Mouse (Mus musculus) forebrain, embryonic 11.5 days (tissue): Measurements from ENCODE around the gene Edf1. TPM values are rescaled to one million over a fixed set of nuclear protein-coding genes. Genes with fewer than 3 reads are reported as not detected.

ENCODE experiments used
- ATAC-seq: fragments of 200-750 bp; cut with Nextera tagmentation; replicated peaks from 2 replicates; pipeline ENCODE4 v1.8.0; 2017; ENCODE audit warnings: moderate TSS enrichment; ENCODE audit not compliant: low FRiP score
- DNase-seq: peaks from one replicate; pipeline ENCODE4 v3.0.0-alpha.2; 2017; ENCODE audit warnings: low spot score
- H3K27ac ChIP-seq: fragments of 300-500 bp; sonication (generic); 2 replicates; pipeline ENCODE4 v1.5.1; 2014; ENCODE audit warnings: low read depth, low read length
- H3K27me3 ChIP-seq: fragments of 300-500 bp; sonication (generic); 2 replicates; pipeline ENCODE4 v1.6.1; 2014; ENCODE audit warnings: mild to moderate bottlenecking, low read length, mixed read lengths; ENCODE audit not compliant: control insufficient read depth, insufficient read depth
- H3K36me3 ChIP-seq: fragments of 300-500 bp; sonication (generic); 2 replicates; pipeline ENCODE4 v1.6.1; 2014; ENCODE audit warnings: mild to moderate bottlenecking, low read length, moderate library complexity, mixed read lengths; ENCODE audit not compliant: control insufficient read depth, insufficient read depth
- H3K4me1 ChIP-seq: fragments of 300-500 bp; sonication (generic); replicated peaks from 2 replicates; pipeline ENCODE4 v1.6.1; 2014; ENCODE audit warnings: low read length, mixed read lengths; ENCODE audit not compliant: control insufficient read depth, insufficient read depth
- H3K4me2 ChIP-seq: fragments of 300-500 bp; sonication (generic); 2 replicates; pipeline ENCODE4 v1.6.1; 2014; ENCODE audit warnings: low read depth, mild to moderate bottlenecking, low read length, moderate library complexity, mixed read lengths; ENCODE audit not compliant: severe bottlenecking
- H3K4me3 ChIP-seq: fragments of 300-500 bp; sonication (generic); 2 replicates; pipeline ENCODE4 v1.5.1; 2014; ENCODE audit warnings: low read depth, low read length
- H3K9ac ChIP-seq: fragments of 300-500 bp; sonication (generic); 2 replicates; pipeline ENCODE4 v1.6.1; 2014; ENCODE audit warnings: low read length
- H3K9me3 ChIP-seq: fragments of 300-500 bp; sonication (generic); 2 replicates; pipeline ENCODE4 v1.6.1; 2016; ENCODE audit warnings: low read length, mixed read lengths; ENCODE audit not compliant: control insufficient read depth
- WGBS: fragments of 180-500 bp; shearing (Covaris S2); extraction: QIAGEN DNeasy Blood & Tissue Kit; methylation state at CpG from one replicate; pipeline ENCODE4 v1.1.7; 2014; 5-methylcytosine and 5-hydroxymethylcytosine counted together
- polyA plus RNA-seq: library from polyadenylated mRNA; unstranded; fragments of >200 nt; fragmentation: Nextera tagmentation; extraction: Ambion mirVana; gene quantifications from 2 replicates; pipeline ENCODE4 v1.2.1, GENCODE M21; 2014

Edf1 gene
- polyA plus RNA-seq: 353 and 371 TPM in 2 replicates

DNA sequence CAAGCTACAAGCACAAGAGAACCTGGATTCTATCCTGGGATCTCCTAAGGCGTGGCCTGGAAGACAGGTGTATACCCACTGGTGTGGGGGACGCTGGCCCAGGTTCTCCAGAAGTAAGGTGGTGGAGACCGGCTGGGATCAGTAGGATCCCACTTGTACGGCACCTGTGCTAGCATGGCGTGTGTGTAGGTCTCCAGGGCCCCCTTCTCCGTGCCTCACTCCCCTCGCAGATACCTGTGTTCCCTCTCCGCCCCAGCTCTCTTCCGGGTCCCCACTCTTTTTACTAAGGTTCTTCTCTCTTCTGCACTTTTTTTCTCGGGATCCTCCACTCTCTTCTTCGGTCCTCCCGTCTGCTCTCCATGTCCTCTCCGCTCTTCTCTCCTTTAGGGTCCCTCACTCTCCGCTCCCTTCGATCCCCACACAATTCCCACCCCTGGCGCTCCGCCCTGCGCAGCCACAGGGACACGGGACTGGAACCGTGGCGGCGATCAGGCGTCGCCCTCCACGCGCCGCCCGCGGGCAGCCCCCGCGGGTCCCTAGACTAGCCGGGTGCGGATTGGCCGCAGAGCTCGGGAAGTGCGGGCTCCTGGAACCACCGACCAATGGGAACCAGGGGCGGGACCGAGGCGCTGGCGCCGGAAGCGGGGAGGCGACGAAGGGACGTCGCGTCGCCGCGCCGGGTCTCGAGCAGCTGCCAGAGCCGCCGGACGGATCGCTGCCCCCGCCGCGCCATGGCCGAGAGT is at the start of gene Edf1:
Gene Edf1, plus strand, starts transcription at position 627 of the 743 bp plus-strand sequence.
- peak; percentile 98 for ATAC-seq
- under 1% methylated on average over 54 of the region's 61 CpGs for WGBS

DNA sequence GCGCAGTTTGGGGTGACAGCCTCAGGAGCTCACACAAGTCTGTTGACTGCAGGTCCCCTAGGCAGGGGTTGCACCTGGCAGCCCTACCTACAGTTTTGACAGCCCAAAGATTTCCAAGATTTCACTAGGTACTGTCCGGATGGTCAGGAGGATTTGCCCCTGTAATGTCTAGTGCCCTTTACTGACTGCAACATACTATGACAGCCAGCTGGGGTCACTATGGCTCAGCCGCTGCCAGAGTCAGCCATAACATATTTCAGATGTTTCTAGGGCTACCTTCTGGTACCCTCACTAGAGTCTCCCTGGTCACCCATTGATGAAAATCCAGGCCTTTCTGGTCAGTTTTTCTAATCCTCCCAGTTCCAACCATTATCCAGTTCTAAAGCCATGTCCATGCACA is 47.7 kb upstream of the Edf1 start:
- H3K27me3 ChIP-seq: no peaks in the 10 kb centered on the region
- no peak for ATAC-seq
- no peak for DNase-seq
- H3K4me1 ChIP-seq: no peaks in the 10 kb centered on the region
- H3K27ac ChIP-seq: no peak overlapping the region
- H3K36me3 ChIP-seq: no peaks in the 10 kb centered on the region
- H3K9me3 ChIP-seq: no peaks in the 10 kb centered on the region
- H3K4me2 ChIP-seq: no peak overlapping the region
- no peak overlapping the region for H3K9ac ChIP-seq
- 71% methylated on average over 3 of the region's 3 CpGs for WGBS
- H3K4me3 ChIP-seq: no peak overlapping the region

More for the DNA sequence above, at the start of gene Edf1:
- peak within 1 kb of the TSS; percentile 87 for H3K9ac ChIP-seq
- peak within 1 kb of the TSS; percentile 98 for H3K4me2 ChIP-seq
- H3K9me3 ChIP-seq: no peaks in the 10 kb centered on the region
- H3K27ac ChIP-seq: 0 out of 2 replicates have a peak within 1 kb of the TSS, but pooled peaks have one; percentile 18
- peaks cover 9% of the 10 kb centered on the region for H3K4me1 ChIP-seq
- peaks cover 16% of the 10 kb centered on the region; the same call in 1 of the 2 replicates for H3K36me3 ChIP-seq
- no peaks in the 10 kb centered on the region for H3K27me3 ChIP-seq
- DNase-seq: peak; percentile 96
- peak within 1 kb of the TSS; percentile 94 for H3K4me3 ChIP-seq

DNA sequence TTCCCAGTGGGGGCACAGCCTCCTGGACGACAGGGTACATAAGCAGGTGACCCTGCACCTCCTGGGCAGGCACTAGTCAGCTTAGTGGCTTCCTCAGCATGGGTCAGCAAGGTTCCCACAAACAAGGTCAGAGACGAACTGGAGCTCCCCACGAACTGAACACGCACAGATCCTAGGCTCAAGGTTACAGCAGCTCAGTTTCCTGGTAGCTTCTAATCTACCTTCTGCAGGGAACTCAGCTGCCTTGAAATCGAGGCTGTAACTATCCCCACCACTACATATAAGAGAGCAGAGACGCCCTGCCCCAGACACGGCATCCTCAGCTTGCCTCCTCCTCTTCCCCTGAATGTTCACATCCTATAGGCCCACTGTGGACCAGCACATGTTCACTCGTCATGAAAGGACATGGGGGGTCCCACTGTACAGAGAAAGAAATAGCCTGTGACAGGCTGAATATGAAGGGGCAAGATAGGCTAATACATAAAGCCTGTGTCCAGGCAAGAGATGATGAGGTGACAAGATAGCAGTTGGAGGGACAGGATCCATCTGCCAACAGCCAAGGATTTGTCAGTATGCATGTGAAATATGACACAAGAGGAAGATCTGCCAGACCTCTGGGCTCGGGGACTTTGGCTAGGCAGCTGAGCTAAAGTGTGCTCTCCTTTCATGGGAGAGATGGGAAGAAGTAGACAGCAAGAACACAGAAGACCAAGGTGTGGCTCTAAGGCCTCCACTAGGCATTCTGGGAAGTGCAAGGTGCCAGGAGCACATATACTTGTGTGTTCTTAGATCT is 30.9 kb upstream of the Edf1 start:
- no peak overlapping the region for H3K9ac ChIP-seq
- no peak overlapping the region for H3K27ac ChIP-seq

DNA sequence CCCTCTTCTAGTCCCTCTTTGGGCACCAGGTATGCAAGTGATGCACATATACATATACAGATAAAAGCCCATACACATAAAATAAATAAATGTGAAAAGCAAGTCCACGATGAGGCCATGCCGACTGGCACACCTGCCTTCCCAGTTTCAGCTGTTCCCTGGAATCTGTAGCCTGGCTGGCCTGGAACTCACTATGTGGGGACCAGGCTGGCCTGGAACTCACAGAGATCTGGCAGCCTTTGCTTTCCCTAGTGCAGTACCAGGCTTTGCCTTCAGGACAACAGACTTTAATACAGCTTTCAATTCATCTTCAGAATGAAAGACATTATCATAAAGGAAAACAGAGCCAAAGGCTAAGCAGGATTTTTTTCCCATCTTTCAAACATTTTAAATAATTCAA is 23.9 kb upstream of the Edf1 start:
- WGBS: 94% methylated on average over 2 of the region's 2 CpGs
- no peak for ATAC-seq
- H3K4me2 ChIP-seq: no peak overlapping the region
- H3K9ac ChIP-seq: no peak overlapping the region
- H3K27me3 ChIP-seq: no peaks in the 10 kb centered on the region
- no peaks in the 10 kb centered on the region for H3K4me1 ChIP-seq
- no peak overlapping the region for H3K27ac ChIP-seq
- H3K36me3 ChIP-seq: peaks cover 6% of the 10 kb centered on the region; the same call in 1 of the 2 replicates
- H3K4me3 ChIP-seq: no peak overlapping the region
- DNase-seq: no peak
- no peaks in the 10 kb centered on the region for H3K9me3 ChIP-seq

More for the DNA sequence above, 30.9 kb upstream of the Edf1 start:
- no peaks in the 10 kb centered on the region for H3K4me1 ChIP-seq
- H3K4me2 ChIP-seq: no peak overlapping the region
- peaks cover 10% of the 10 kb centered on the region; the same call in 1 of the 2 replicates for H3K36me3 ChIP-seq
- WGBS: 93% methylated on average over 9 of the region's 9 CpGs
- no peaks in the 10 kb centered on the region for H3K27me3 ChIP-seq
- no peak for ATAC-seq
- no peak overlapping the region for H3K4me3 ChIP-seq
- no peak for DNase-seq
- H3K9me3 ChIP-seq: no peaks in the 10 kb centered on the region

DNA sequence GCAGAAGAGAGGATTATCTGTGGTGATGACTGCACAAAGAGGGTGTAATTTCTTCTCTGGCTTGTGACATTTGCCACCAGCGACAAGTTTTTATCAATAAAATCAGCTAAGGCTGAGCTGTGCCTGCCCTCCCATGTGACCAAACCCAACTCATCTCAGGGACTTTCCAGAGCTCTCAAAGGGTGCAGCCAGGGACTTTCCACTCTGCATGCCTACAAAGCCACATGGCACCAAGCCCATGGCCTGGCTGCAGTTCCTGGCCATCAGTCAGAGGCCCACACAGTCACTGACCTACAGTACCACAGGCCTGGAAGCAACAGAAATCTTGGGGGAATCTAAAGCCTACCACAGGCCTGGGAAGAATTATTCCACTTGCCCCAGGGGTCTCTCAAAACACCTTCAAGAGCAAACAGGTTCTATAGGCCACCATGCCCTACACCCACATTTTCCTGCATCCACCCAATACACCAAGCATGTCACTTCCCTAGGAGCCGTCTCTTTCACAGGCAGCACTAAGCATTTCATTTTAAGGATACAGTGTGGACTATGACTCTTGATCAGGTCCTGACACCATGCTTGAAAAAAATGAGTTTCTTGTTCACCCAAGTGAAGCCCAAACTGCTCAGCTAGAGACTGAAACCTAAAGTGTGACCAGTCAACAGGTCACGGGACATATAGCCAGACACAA is 23.3 kb upstream of the Edf1 start:
- Histone ChIP-seq H3K27me3 (no peaks in the 10 kb centered on the region), H3K4me1 (no peaks in the 10 kb centered on the region), H3K4me2 (no peak overlapping the region), H3K4me3 (no peak overlapping the region), H3K27ac (no peak overlapping the region), H3K9me3 (no peaks in the 10 kb centered on the region), H3K36me3 (peaks cover 6% of the 10 kb centered on the region; the same call in 1 of the 2 replicates), H3K9ac (no peak overlapping the region)
- DNase-seq (no peak), ATAC-seq (no peak)
- 84% methylated on average over 3 of the region's 3 CpGs for WGBS

DNA sequence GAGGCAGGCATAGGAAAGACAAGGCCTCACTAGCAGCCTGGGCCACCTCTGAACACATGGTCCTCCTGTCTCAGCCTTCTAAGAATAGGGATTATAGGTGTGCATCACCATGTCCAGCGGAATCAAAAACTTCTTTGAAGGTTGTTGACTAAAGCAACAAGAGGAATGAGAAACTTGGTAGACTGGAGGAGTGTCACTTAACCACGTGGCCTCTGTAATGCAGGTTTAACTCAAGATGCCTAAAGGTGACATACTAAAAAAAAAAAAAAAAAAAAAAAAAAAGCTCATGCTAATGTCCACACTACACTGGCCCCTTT is 22.8 kb upstream of the Edf1 start:
- Histone ChIP-seq H3K9me3 (no peaks in the 10 kb centered on the region), H3K9ac (no peak overlapping the region), H3K27me3 (no peaks in the 10 kb centered on the region), H3K4me1 (no peaks in the 10 kb centered on the region), H3K36me3 (peaks cover 6% of the 10 kb centered on the region; the same call in 1 of the 2 replicates), H3K4me2 (no peak overlapping the region), H3K4me3 (no peak overlapping the region), H3K27ac (no peak overlapping the region)
- DNase-seq (no peak), ATAC-seq (no peak)
- 94% methylated on average over 2 of the region's 2 CpGs for WGBS

DNA sequence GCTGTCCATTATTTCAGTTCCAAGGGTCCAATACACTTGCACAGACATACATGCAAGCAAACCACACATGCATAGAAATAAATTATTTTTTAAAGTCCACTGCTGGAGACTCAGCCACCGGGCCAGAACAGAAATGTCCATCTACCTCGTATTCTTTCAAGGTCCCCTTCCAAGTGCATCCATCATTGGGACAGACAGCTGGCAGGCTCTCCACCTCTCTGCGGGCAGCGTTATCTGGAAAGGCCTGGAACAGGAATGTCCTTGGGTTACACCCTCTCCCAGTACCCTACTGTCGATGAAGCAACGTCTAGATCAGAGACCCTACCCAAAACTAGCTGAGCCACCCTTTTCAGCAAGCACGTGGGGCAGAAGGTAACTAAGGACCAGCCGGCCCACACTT is 21.1 kb upstream of the Edf1 start:
- Histone ChIP-seq H3K36me3 (no peaks in the 10 kb centered on the region; the same call in 1 of the 2 replicates), H3K9me3 (no peaks in the 10 kb centered on the region), H3K9ac (no peak overlapping the region), H3K4me1 (no peaks in the 10 kb centered on the region), H3K4me2 (no peak overlapping the region), H3K4me3 (no peak overlapping the region), H3K27ac (no peak overlapping the region), H3K27me3 (no peaks in the 10 kb centered on the region)
- ATAC-seq (no peak), DNase-seq (no peak)
- WGBS: 94% methylated on average over 8 of the region's 8 CpGs

DNA sequence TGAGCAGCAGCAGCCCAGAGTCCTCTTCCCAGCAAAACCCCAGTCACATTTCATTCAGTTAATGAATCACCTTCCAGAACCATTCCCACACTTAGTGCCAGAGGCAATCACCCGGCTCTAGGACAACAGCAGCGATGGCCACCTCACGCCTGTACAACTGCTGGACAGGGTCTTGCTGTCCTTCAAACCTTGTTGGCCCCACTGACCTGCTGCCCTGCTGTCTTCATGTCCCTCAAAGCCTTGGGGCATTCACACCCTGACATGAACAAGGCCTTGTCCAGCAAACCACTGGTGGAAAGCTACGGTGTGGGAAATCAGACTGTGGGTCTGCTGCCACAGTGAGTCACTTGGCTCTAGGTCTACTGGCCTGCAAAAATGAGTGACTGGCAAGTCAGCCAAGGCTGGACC is 17.1 kb upstream of the Edf1 start:
- Histone ChIP-seq H3K4me2 (no peak overlapping the region), H3K4me1 (no peaks in the 10 kb centered on the region), H3K27ac (no peak overlapping the region), H3K9me3 (no peaks in the 10 kb centered on the region), H3K27me3 (no peaks in the 10 kb centered on the region), H3K9ac (no peak overlapping the region), H3K36me3 (no peaks in the 10 kb centered on the region; the same call in 1 of the 2 replicates), H3K4me3 (no peak overlapping the region)
- DNase-seq (no peak), ATAC-seq (no peak)
- WGBS: 92% methylated on average over 4 of the region's 4 CpGs
